Mouse (Mus musculus) gastrocnemius, postnatal 36 days (tissue): ENCODE data around the gene Strip1. TPM values are rescaled to one million over a fixed set of nuclear protein-coding genes. Genes with fewer than 3 reads are reported as not detected.
"Not testable (repeated sequence)": the region's sequence is repeated elsewhere in the genome, so short reads cannot be mapped to it uniquely, and the experiment has no call there.

Experiments used
- DNase-seq, 2 experiments: peaks; one replicate each; pipeline ENCODE4 v3.0.0; 2022
- intact Hi-C: fragments of 180-260 bp; cut with DNase I; formaldehyde crosslinking; loops from one replicate; pipeline ENCODE4 v1.15.1; 2025
- long read RNA-seq, 2 experiments: library from polyadenylated mRNA; stranded (forward); transcript quantifications; one replicate each; pipeline ENCODE4 v2.0.0; 2021
- total RNA-seq, 2 experiments: library from RNA; stranded (reverse); gene quantifications; 2 replicates each; pipeline ENCODE4 v1.2.3; 2021

Strip1 gene
- total RNA-seq, result 10 to 100 TPM; 14.4 to 14.7 TPM
- long read RNA-seq, experiment 1, transcript Strip1-201 (21 exons, 3,215 nt), result major isoform, 9 of 13 reads
- long read RNA-seq, experiment 1, partial matches to known transcripts, result 1 of 13 reads
- long read RNA-seq, experiment 1, other reads (novel, unspliced or antisense), result 0 of 13 reads
- long read RNA-seq, experiment 2, transcript Strip1-201 (21 exons, 3,215 nt), result major isoform, 5 of 12 reads
- long read RNA-seq, experiment 2, partial matches to known transcripts, result 2 of 12 reads
- long read RNA-seq, experiment 2, other reads (novel, unspliced or antisense), result 1 of 12 reads

GRCm38 (mm10) chr3:107631523-107631958, at the start of gene Strip1:
Gene Strip1, minus strand, starts transcription at chr3:107631694.
- intact Hi-C loops, result no loop called here

DNA sequence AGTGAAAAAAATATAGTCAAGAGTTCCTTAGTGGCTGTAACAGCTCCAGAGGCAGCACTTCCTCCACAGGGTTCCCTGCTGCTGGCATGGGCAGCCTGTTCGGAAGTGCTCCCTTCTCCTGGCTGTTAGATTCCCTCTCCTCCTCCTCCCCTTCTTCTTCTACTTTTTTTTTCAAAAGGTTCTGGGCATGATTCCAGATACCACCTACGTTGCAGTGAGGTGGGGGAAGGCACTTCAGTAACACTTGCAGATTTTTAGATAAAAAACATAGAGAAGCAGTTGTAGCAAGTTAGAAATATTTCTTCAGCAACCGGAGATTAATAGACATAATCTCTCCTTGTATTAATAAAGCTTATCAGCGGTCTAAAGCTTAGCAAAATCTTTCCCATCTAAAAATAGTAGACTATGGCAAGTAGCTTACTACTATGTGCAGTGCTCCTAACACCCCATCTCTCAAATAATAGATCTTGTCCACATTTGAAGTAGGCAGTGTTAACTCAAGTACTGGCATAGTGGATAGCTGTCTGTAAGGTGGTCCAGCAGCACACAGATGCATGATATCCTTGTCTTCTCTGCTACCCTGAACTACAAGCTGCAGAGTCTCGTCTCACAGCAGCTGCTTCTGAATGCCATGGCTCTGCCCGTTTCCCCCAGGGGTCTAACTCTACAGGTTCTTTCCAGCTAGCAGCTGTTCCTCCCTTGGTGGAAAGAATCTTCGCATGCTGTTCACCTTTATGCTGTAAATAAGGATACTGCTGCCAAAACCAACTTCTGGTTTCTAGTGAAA, 49.5 kb upstream of the Strip1 start:
- intact Hi-C loops, result no loop called here
- no peak for DNase-seq

More at GRCm38 (mm10) chr3:107631523-107631958, at the start of gene Strip1:
- peak; percentile 86 to 91 for DNase-seq

- DNase-seq, result no peak
- intact Hi-C loops, result no loop called here
Measured at GRCm38 (mm10) chr3:107671509-107671908, 40.0 kb upstream of the Strip1 start.

- no peak for DNase-seq
- intact Hi-C loops, result no loop called here
Measured at GRCm38 (mm10) chr3:107670500-107670899, 39.0 kb upstream of the Strip1 start.

- intact Hi-C loops, result no loop called here
- DNase-seq, result no peak
Measured at GRCm38 (mm10) chr3:107668786-107669185, 37.3 kb upstream of the Strip1 start.

- intact Hi-C loops, result no loop called here
- no peak for DNase-seq
Measured at GRCm38 (mm10) chr3:107667426-107667825, 35.9 kb upstream of the Strip1 start.

DNA sequence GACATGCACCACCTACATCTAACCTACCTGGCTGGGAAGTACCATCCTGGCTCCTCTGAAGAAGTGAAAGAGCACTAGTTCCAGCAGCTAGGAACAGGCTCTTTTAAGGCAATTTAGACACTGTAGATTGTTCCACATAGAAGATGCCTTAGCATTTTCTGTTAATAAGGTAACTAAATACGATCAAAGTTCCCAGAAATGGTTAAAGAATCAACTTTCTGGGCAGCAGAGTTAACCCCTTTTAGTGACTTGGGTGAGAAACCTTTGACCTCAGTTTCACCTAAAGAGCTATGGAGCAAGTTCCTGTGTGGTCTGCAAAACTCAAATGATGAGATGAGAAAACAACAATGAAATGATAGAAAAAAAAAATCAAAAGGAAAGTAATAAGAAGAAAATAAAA, 33.1 kb upstream of the Strip1 start:
- intact Hi-C loops, result no loop called here

GRCm38 (mm10) chr3:107659000-107659399, 27.5 kb upstream of the Strip1 start:
- intact Hi-C loops, result no loop called here
- DNase-seq, result no peak

More for the DNA sequence above, 33.1 kb upstream of the Strip1 start:
- no peak for DNase-seq

- intact Hi-C loops, result no loop called here
- no peak for DNase-seq
Measured at GRCm38 (mm10) chr3:107656888-107657287, 25.4 kb upstream of the Strip1 start.

DNA sequence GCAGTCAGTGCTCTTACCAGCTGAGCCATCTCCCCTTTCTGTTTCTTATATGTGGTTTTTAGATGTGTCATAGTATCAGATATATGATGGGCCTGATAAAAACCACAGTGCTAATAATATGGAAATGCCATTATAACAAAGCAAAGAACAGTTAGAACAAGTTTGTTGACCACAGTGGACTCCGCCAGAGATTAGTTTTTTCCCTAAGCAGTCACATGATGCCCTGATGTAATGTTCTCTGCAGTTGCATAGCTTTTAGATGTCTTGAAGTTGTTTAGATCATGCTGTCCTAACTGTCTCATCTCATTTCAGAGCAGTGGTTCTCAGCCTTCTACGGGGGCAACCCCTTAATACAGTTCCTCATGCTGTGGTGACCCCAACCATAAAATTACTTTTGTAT, 24.7 kb upstream of the Strip1 start:
- DNase-seq, result no peak
- intact Hi-C loops, result no loop called here

DNA sequence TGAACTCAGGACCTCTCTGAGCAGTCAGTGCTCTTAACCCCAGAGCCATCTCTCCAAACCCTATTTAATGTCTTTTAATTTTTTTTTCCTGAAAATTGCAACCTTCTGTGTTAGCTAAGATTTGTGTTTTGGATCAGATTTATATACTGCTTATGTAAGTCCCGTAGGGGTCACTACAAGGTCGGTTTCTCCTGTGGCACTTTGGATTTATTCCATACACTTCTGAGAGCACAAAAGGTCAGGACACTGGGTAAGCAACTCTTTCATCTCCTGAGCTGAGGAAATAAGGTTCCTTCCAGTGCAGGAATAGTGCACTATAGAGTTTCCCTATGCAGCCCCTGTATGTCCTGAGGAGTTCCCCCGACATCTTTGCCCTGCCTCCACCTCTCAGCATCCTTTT, 24.0 kb upstream of the Strip1 start:
- no peak for DNase-seq
- intact Hi-C loops, result no loop called here

DNA sequence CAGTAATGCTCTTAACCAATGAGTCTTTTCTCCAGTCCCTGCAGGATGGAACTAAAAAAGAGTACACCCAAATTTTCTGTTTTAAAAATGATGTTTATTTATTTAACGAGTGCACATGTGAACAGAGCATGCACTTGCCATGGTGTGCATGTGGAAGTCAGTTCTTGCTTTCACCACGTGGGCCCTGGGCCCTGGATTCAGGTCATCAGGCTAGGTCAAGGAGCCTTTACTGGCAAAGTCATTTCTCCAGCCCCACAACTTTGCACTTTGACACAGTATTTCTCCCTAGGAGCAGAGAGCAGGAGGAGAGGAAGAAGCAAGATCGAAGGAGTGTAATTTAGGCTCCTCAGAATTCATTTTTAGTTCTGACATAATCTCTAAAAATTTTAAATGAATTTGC, 23.4 kb upstream of the Strip1 start:
- DNase-seq, result no peak
- intact Hi-C loops, result no loop called here

GRCm38 (mm10) chr3:107652968-107653367, 21.5 kb upstream of the Strip1 start:
- intact Hi-C loops, result no loop called here
- no peak for DNase-seq

DNA sequence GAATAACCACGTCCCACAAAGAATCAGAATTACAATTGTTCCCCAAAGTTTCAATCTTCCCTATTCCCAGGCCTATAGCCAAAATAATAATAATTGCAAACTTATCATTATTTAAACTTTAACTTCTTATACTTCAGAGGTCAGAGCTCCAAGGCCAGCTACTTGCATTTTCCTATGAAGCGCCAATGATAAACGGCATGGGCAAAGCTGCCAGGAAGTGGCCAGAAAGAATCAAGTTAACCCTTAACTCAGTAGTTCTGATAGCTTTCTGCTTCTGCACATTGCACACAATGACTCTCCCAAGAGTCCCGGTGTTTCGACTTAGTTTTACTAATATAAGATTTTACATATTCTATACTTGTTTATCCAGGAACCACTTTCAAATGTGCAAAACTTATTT, 18.8 kb upstream of the Strip1 start:
- intact Hi-C loops, DNase-seq: not testable (repeated sequence)

DNA sequence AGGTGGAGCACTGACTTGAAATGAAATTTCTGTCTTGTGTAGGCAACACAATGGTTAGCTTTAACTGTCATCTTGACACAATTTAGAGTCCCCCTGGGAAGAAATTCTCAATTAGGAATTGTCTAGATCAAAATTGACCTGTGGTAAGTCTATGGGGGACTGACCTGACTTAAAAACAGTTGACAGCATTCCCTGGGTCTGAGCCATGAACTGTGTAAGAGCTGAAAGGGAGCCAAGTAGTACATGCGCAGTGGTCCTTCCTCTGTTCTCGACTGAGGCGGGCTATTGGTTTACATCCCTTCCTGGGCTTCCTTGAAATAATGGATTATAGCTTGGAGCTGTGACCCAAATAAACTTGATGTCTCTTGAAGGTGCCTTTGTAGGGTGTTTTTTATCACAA, 15.5 kb upstream of the Strip1 start:
- DNase-seq, result no peak
- intact Hi-C loops, result no loop called here

- intact Hi-C loops, result no loop called here
- no peak for DNase-seq
Measured at GRCm38 (mm10) chr3:107637606-107638172, 6.2 kb upstream of the Strip1 start.

DNA sequence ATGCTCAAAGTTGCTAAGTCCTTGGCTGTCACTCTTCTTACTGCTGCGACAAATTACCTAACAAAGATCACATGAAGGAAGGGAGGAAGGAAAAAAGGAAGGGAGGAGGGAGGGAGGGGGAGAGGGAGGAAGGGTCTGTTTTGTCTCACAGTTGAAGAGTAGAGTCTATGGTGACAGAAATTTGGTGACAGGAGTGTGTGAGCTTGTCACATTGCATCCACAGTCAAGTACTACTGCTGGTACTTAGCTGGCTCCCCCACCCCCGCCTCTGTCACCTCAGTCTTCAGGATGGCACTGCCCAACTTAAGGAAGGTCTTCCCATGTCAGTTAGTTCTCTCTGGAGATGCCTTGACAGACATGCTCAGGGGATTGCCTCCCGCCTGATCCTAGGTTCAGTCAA, 4.7 kb upstream of the Strip1 start:
- DNase-seq, result no peak
- intact Hi-C loops, result no loop called here

- intact Hi-C loops, result no loop called here
- DNase-seq, result no peak
Measured at GRCm38 (mm10) chr3:107635836-107636235, 4.3 kb upstream of the Strip1 start.

DNA sequence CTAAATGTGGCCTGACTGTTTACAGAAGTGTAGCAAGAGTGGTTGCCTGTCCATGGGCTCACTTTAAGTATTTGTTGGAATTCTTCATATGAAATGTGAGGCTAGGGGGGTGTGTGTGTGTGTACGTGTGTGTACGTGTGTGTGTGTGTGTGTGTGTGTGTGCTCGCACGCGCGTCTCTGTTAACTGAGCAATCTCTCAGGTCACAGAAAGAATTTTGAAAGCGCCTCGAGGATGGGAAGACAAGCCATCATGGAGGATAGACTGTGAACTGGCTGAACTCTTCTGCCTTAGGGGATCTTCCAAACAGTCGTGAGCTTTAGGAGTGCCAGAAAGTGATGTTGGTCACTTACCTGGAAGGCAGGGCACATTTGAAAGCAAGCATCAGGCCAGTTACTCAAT, 2.4 kb upstream of the Strip1 start:
- intact Hi-C loops, result no loop called here
- DNase-seq, result no peak

DNA sequence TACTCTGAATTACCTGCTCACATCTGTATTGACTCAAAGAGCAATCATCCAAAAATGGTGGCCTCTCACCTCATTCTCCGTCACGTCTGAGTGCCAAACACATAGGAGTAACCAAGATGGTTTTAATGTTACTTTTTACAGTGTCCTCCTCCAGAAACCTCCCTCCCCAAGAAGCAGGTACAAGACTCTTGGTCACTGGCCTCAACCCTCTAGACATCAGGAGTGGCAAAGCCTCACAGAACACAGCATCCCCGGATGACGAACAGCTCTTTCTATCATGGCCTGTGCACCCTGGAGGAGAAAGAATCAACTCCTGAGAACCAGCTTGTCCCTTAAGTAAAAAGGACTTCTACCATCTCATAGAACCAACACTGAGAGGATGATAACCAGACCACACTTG, 1.3 kb upstream of the Strip1 start:
- intact Hi-C loops, result no loop called here
- no peak for DNase-seq

DNA sequence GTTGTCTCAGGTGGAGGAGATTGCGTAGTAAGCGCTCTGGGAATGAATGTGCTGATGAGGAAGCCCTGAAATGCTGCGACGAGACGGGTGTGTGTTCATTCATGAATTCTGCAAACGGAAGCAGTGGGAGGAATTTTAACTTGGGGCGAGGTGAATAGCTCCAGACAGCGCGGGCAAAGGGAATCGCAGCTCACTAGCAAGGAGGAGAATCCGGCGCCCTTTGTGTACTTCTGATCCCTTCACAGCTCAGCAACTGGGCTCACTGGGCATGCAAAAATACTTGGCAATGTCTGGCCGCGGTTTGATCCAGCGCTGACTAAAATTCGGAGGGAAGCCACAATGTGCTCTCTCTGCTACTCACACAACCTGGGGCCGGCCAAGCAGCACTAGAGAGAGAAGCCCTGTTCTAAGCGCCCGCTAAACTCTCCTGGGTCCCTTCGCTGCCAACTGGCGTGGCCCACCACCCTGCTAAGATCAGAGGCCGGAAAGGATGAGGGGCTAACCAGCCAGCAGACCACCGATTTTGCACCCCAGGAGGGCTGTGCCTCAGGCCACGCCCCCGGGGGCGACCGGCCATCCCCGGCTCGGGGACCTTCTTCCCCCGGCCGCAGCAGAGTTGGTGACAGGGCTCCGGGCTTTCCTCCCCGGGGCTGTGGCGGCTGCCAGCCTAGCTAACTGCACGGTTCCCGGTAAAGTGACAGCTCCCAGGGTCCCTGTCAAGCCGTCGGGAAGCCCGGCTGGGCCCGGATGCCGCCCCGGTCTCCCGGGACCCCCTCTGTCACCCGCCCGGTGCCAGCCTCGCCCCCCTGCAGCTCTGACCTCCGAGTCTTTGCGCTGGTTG, 592 bp downstream of the Strip1 start, which contains the start of gene Gm10961:
Gene Gm10961 (plus strand): TSS at position 641 of the 841 bp plus-strand sequence.
- peak; percentile 18 to 30 for DNase-seq
- intact Hi-C loops, result no loop called here
